Mouse (Mus musculus) heart, postnatal 25 days (tissue): ENCODE measurements around the gene Cfap54. TPM values are rescaled to one million over a fixed set of nuclear protein-coding genes. Genes with fewer than 3 reads are reported as not detected.

Experiments used
- DNase-seq: peaks from one replicate; pipeline ENCODE4 v3.0.0; 2022; ENCODE audit warnings: low spot score
- intact Hi-C: fragments of 180-260 bp; cut with DNase I; formaldehyde crosslinking; loops from one replicate; pipeline ENCODE4 v1.15.1; 2025
- total RNA-seq, 2 experiments: library from RNA; stranded (reverse); gene quantifications; 2 replicates each; pipeline ENCODE4 v1.2.3; 2021

The Cfap54 gene
- total RNA-seq, 2 experiments from 2014 or later: 0.28 to 0.47 TPM

- no peak for DNase-seq
Observed at GRCm38 (mm10) chr10:93102321-93102720, 20.9 kb upstream of the Cfap54 start.

DNA sequence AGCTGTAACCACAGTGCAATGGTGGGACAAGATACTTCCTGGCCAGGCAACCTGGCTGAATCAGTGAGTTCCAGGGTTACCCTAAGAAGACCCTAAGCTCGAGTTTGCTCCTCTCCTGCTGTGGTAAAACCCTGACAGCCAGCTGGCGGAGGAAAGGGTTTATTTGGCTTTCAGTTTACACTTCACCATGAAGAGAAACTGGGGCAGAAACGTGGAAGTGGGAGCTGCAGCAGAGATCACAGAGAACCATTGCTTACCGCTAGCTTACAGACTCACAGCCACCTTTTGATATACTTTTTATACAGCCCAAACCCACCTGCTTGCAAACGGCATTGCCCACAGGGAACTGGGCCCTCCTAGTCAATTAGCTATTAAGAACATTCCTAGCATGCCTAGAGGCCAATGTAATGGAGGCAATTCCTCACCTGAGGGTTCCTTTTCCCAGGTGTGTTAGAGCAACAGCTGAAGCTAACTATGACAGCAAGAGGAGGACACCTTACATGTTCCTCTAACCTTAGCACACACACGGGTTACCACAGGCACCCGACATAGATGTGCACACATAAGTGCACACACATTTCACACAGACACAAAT is 16.9 kb upstream of the Cfap54 start:
- DNase-seq: no peak
- intact Hi-C loops: no loop called here

More at GRCm38 (mm10) chr10:93102321-93102720, 20.9 kb upstream of the Cfap54 start:
- intact Hi-C loops: no loop called here

DNA sequence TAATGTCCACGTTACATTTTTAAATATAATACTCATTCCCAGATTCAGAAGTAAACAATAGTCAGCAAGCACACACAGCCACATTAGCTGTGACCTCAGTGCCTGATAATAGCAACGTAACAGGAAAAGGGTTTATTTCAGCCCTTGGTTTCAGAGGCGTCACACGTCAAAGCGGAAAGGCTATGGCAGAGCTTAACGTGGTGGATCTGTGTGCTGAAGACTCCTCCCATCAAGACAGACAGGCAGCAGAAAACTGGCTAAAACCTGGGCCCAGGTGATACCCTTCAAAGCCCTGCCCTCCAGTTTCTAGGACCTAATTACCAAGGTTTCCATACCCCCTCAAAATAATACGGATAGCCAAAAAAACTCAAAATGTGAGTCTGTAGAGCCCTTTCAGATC is 16.0 kb upstream of the Cfap54 start:
- intact Hi-C loops: no loop called here
- no peak for DNase-seq

- intact Hi-C loops: no loop called here
- no peak for DNase-seq
Observed at GRCm38 (mm10) chr10:93095827-93096226, 14.4 kb upstream of the Cfap54 start.

DNA sequence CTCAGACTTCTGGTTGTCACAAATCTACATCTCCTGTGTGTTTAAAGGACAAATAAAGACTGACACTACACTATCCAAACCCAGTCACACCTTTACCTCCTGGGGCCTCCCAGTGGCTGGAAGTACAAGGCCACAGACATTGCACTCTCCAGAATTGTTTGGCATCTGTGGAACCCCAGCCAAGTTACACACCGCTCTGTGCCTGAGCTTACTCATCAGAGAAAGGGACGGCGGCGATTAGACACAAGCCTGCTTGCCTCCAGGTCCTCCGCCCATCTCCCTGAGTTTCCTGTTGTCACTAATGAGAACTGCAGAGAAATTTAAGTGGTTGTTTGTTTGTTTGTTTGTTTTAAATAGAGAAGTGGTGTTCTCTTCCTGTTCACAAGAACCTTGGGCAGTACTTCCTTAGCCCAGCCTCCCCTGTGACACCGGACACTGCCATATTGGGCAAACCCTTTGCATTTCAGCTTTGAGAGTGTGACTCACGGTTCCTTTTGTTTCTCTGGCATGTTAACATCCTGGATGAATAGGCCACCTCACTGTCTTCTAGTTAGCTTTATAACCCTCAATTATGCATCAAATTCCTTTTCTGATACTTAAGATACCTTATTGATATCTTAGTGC is 13.7 kb upstream of the Cfap54 start:
- intact Hi-C loops: no loop called here
- no peak for DNase-seq

- no peak for DNase-seq
- intact Hi-C loops: no loop called here
Observed at GRCm38 (mm10) chr10:93091928-93092327, 10.5 kb upstream of the Cfap54 start.

DNA sequence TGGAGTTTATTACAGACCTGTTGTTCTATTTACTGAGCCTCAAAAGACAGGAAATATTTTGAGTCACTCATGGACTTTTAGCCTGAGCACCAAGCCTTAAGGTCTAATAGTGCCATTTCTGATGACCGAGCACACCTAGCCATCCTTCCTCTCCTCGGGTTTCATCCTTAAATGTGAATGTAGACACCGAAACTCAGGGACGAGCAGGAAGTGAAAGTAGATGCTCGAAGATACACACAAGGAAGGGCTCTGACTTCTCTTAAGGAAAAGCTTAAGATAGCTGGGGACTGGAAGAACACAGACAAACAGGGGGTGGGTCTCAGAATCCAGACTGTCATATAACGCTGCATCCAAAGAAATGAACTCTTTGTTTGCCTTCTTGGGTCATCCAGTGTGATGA is 8.8 kb upstream of the Cfap54 start:
- DNase-seq: no peak
- intact Hi-C loops: no loop called here

DNA sequence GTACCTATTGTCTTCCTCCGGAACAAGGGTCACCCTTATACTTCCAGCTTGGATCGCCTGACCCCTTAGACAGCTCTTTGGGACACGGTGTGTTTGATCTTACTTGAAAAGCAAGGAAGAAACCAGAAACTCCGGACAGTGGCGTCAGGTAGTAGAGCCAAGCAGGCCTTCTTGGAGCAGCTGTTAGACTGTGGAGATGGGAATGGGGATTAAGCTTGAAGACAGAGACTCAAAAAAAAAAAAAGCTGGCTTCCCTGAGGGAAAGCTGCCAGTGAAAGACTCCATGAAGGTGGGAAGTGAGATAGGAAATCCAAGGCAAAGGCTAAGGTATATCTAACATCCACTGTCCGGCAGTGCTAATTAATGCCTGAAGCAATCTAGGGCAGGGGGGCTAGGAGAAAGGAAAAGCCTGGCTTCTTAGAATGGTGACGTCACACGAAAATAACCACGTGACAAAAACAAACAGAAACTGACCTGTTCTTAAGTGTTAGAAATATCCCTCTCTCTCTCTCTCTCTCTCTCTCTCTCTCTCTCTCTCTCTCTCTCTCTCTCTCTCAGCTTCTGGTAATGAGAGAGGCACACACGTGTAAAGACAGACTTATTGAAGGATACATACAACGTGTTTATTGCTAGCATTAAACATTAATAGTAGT is 7.1 kb upstream of the Cfap54 start:
- intact Hi-C loops: loop anchor here (5.0 kb wide), 1 partner anchor 34 kb away; no protein-coding TSS in a partner anchor
- no peak for DNase-seq

DNA sequence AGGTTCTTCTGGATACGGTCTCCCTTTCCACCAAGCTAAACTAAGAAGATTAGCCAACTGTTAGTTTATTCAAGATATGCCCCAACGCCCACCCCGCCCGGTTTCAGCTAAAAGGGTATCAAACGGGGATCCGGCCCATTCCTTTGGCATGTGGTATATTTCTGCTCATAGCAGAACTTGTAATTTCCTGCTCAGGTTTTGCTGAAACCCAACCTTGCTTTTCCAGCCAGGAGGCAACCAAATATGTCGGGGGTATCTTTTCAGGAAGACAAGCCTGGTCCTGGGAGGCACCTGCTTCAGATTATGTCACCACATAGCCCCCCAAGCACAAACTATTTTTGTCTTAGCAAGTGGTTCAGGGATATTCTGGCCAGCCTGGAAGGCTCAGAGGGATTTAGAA is 6.1 kb upstream of the Cfap54 start:
- intact Hi-C loops: loop anchor here (5.0 kb wide), 1 partner anchor 35 kb away; no protein-coding TSS in a partner anchor
- no peak for DNase-seq

DNA sequence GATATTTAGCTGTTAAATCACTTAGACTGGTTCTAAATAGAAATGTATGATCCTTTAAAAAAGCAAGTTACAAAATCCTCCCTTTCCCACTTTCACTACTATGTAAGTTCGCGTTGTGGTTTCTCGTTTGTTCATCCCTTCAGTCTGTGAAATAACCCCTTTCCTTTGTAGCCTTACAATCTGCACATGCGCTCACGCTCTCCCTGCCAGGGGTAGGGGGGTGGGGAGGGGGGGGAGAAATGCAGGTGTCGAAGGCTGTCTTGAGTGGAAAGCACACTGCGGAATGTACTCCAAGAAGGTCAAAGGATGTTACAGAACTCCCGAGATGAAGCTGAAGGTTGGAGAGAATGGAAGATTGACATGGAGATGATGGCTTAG is 2.5 kb upstream of the Cfap54 start:
- intact Hi-C loops: no loop called here
- DNase-seq: no peak

DNA sequence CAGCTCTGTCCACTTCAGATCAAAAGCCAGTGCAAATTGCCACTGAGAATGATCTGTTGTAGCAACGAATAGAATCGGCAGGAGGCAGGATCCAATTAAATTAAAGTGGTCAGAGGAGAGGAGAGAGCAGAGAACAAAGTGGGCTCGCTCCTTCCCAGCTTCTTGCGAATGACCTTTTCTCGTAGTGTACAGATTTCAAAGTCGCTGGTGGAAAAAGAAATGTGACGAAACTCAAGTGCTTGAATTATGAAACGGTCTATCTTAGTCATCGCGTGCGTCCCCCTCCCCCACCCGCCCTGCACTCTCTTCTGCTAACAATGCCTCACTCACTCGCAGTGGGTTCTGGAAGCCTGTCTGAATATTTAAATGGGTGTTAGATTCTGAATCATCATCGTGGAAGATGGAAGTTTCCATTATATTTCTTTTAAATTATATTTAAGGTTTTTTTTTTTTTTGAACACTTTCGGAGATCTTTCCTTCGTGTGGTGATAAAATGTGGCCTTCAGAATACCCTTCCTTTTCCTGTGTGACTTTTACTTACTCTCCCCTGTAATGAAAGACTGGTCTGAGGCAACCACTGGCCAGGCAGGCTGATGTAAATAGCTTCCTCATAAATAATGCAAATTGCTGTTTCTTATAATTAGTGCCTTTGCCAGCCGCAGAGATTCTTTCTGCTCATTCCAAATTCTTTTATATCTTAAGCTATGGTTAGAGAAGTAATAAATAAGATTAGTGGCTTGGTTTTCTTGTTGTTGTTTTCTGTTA is 2.0 kb upstream of the Cfap54 start:
- no peak for DNase-seq
- intact Hi-C loops: no loop called here

GRCm38 (mm10) chr10:93079486-93079885 is 1.9 kb downstream of the Cfap54 start:
- no peak for DNase-seq
- intact Hi-C loops: loop anchor here (10.0 kb wide), 1 partner anchor 75 kb away; no protein-coding TSS in a partner anchor

GRCm38 (mm10) chr10:93077935-93078479 is 3.4 kb downstream of the Cfap54 start:
- DNase-seq: no peak

GRCm38 (mm10) chr10:93076376-93076775 is 5.0 kb downstream of the Cfap54 start:
- intact Hi-C loops: loop anchor here (10.0 kb wide), 1 partner anchor 78 kb away; no protein-coding TSS in a partner anchor
- DNase-seq: no peak

More at GRCm38 (mm10) chr10:93077935-93078479, 3.4 kb downstream of the Cfap54 start:
- intact Hi-C loops: loop anchor here (10.0 kb wide), 1 partner anchor 77 kb away; no protein-coding TSS in a partner anchor

- intact Hi-C loops: loop anchor here (10.0 kb wide), 1 partner anchor 79 kb away; no protein-coding TSS in a partner anchor
- no peak for DNase-seq
Observed at GRCm38 (mm10) chr10:93075856-93076255, 5.6 kb downstream of the Cfap54 start.

DNA sequence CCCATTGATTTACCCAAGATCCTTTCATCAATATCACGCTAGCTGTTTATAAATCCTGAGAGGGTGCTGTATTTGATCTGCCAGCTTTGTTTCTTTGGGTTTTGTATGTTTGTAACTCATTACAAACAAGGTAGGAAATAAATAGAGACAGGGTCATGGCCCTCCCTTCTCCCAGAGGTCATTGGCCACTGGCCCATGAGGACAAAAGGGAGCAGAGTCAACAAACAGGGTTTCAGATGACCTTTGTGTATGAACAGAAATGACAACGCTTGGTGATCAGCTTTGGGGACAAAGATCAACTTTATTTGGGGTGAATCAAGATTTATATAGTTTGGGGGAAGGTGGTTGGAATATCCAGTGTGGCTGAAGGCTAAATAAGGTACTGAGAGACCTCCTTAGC is 8.6 kb downstream of the Cfap54 start:
- intact Hi-C loops: loop anchor here (10.0 kb wide), 1 partner anchor 82 kb away; no protein-coding TSS in a partner anchor
- no peak for DNase-seq

GRCm38 (mm10) chr10:93071753-93072152 is 9.7 kb downstream of the Cfap54 start:
- DNase-seq: no peak
- intact Hi-C loops: loop anchor here (10.0 kb wide), 1 partner anchor 83 kb away; no protein-coding TSS in a partner anchor

GRCm38 (mm10) chr10:93070121-93070898 is 11.1 kb downstream of the Cfap54 start:
- DNase-seq: peak; percentile 26
- intact Hi-C loops: loop anchor here (10.0 kb wide), 1 partner anchor 84 kb away; no protein-coding TSS in a partner anchor

DNA sequence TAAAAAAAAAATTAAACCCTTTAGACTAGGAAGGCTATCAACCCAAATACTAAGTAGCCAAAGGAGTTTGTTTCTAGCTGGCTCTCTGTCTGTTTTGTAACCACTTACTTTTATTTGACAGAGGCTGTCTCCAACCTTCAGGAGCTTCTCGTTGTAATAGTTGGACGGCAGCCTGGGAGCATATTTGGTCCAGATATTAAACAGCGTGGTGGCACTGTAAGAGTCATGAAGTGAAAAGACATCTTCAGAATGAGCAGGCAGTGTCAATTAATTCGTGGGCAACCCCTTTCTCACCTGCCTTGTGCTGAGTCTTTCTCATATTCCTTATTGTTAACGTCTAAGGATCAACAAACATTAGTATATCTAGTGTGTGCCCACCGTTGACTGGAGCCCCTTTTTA is 11.7 kb downstream of the Cfap54 start:
- no peak for DNase-seq
- intact Hi-C loops: loop anchor here (10.0 kb wide), 2 partner anchors 85 to 215 kb away; no protein-coding TSS in a partner anchor
